Mouse (Mus musculus): ENCODE measurements around the gene Tmem132b. TPM values are rescaled to one million over a fixed set of nuclear protein-coding genes. Genes with fewer than 3 reads are reported as not detected.
A peak's percentile ranks its signal among the peaks of the same experiment; 100 is the strongest.

Gene Tmem132b
- polyA plus RNA-seq, 1 experiment from 2014 or later = 0.41 TPM

DNA sequence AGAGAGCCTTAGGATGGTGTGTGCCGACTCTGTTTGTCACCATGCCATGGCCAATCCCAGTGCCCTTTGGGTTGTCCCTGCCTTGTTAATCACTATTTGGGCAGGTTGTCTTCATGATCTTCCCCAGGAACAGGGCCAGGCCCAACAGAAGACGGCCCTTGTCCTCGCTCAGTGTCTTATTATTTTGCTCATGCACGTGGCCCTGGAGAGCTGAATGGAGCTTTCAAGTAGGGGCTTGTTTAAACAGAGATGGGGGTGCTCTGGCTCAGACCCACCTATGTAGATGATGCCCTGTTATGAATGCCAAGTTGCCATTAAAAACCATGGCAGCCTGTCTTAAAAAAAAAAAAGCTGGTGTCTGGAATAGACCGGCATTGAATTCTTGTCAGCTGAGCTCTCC is 126.5 kb downstream of the Tmem132b start:
- H3K27ac ChIP-seq = no peak overlapping the region
- 85% methylated on average over 5 of the region's 5 CpGs for WGBS

GRCm38 (mm10) chr5:125658959-125659749 is 127.6 kb downstream of the Tmem132b start:
- no peaks in the 10 kb centered on the region for H3K27me3 ChIP-seq (ENCODE audit: insufficient read depth, poor library complexity, severe bottlenecking)
- H3K4me3 ChIP-seq = no peak overlapping the region
- no peak overlapping the region for H3K27ac ChIP-seq
- H3K9me3 ChIP-seq = no peaks in the 10 kb centered on the region
- DNase-seq (ENCODE audit: low spot score) = peak; percentile 3
- H3K36me3 ChIP-seq = no peaks in the 10 kb centered on the region
- H3K4me1 ChIP-seq (replicated peaks) = peaks cover 16% of the 10 kb centered on the region
- WGBS = 26% methylated on average over 14 of the region's 14 CpGs

More for the DNA sequence above, 126.5 kb downstream of the Tmem132b start:
- H3K4me1 ChIP-seq (replicated peaks) = peaks cover 16% of the 10 kb centered on the region
- no peaks in the 10 kb centered on the region for H3K36me3 ChIP-seq
- H3K9me3 ChIP-seq = no peaks in the 10 kb centered on the region
- no peaks in the 10 kb centered on the region for H3K27me3 ChIP-seq (ENCODE audit: insufficient read depth, poor library complexity, severe bottlenecking)
- H3K4me3 ChIP-seq = no peak overlapping the region
- DNase-seq (ENCODE audit: low spot score) = no peak

DNA sequence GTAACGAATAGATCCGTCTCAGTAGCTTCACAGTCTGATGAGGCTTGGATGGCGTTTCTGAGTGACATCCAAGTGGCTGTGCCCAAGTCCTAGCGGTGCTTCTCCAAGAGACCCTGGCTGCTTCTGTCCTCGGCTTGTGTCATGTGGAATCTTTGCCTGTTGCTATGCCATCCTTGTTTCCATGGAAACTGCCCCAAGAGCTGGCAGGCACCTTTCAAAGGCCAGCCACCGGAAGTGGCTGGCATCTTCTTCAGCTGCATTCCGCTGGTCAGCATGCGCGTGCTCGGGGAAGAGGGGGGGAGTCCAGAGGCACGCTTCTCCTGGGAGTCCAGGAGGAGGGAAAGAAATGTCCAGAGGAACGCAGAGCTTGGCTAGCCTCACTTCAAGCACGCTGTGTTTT is 144.0 kb downstream of the Tmem132b start:
- DNase-seq (ENCODE audit: low spot score) = peak; percentile 42
- Histone ChIP-seq H3K4me1 (replicated peaks) (peaks cover 12% of the 10 kb centered on the region), H3K4me3 (no peak overlapping the region), H3K9me3 (no peaks in the 10 kb centered on the region), H3K27ac (no peak overlapping the region), H3K27me3 (ENCODE audit: insufficient read depth, poor library complexity, severe bottlenecking) (no peaks in the 10 kb centered on the region), H3K36me3 (no peaks in the 10 kb centered on the region)
- 28% methylated on average over 13 of the region's 13 CpGs for WGBS

DNA sequence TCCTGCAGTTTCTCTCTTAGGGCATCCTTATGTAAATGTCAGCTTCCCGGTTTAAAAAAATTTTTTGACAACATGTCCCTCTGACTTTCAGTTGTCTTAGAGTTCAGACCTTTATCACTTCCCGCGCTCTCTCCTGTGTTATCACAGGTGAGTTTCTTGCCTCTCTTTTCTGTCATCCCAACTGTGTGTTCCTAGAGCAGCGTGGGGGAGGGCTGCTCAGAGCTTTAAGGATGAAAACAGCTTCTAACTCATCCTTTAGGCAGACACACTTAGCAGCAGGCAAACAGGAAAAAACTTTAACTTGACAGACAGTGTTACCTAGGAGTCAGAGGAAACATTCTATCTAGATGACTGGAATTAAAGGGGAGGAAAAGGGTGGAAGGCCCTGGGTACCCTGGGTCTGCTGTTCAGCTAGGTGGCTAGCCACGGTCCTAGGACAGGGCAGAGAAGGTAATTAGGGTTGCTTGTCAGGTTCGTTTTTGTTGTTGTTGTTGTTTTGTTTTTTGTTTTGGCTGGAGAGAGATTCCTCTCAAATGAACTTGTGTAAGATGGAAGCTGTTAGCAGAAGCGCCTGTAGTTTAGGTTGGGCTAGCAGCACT is 144.6 kb downstream of the Tmem132b start:
- no peak for DNase-seq (ENCODE audit: low spot score)
- Histone ChIP-seq H3K9me3 (no peaks in the 10 kb centered on the region), H3K36me3 (no peaks in the 10 kb centered on the region), H3K4me3 (no peak overlapping the region), H3K27ac (no peak overlapping the region), H3K4me1 (replicated peaks) (peaks cover 12% of the 10 kb centered on the region), H3K27me3 (ENCODE audit: insufficient read depth, poor library complexity, severe bottlenecking) (no peaks in the 10 kb centered on the region)
- 65% methylated on average over 7 of the region's 7 CpGs for WGBS

DNA sequence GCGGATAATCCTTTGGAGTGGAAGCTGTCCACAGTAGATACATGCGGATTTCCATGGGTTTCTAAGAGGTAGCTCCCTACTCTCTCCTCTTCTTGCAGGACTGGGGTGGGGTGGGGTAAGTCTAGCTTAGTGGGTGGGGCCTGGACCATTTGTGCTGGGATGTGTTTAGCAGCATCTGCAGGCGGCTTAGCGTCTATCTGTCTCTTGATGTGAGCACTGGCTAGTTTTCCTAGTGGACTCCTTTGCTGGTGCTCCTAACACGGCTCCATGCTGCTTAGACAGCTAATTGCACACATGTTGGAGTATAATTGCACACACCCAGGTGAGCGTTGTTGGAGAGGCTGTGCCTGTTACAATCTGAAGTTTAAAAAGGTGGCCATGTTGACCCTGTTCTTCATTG is 149.3 kb downstream of the Tmem132b start:
- Histone ChIP-seq H3K4me1 (replicated peaks) (peaks cover 5% of the 10 kb centered on the region), H3K36me3 (no peaks in the 10 kb centered on the region), H3K27me3 (ENCODE audit: insufficient read depth, poor library complexity, severe bottlenecking) (no peaks in the 10 kb centered on the region), H3K27ac (no peak overlapping the region), H3K9me3 (no peaks in the 10 kb centered on the region), H3K4me3 (no peak overlapping the region)
- WGBS = 90% methylated on average over 6 of the region's 6 CpGs
- no peak for DNase-seq (ENCODE audit: low spot score)

- Histone ChIP-seq H3K27me3 (ENCODE audit: insufficient read depth, poor library complexity, severe bottlenecking) (no peaks in the 10 kb centered on the region), H3K4me3 (no peak overlapping the region), H3K4me1 (replicated peaks) (no peaks in the 10 kb centered on the region), H3K9me3 (no peaks in the 10 kb centered on the region), H3K27ac (no peak overlapping the region; the same call in 1 of the 2 replicates), H3K36me3 (no peaks in the 10 kb centered on the region)
- 84% methylated on average over 6 of the region's 6 CpGs for WGBS
- no peak for DNase-seq (ENCODE audit: low spot score)
Observed at GRCm38 (mm10) chr5:125683491-125683890, 151.9 kb downstream of the Tmem132b start.

GRCm38 (mm10) chr5:125685681-125686331 is 154.2 kb downstream of the Tmem132b start:
- Histone ChIP-seq H3K36me3 (no peaks in the 10 kb centered on the region), H3K4me1 (replicated peaks) (no peaks in the 10 kb centered on the region), H3K27ac (no peak overlapping the region), H3K27me3 (ENCODE audit: insufficient read depth, poor library complexity, severe bottlenecking) (no peaks in the 10 kb centered on the region), H3K9me3 (no peaks in the 10 kb centered on the region), H3K4me3 (no peak overlapping the region)
- no peak for DNase-seq (ENCODE audit: low spot score)
- WGBS = 59% methylated on average over 11 of the region's 11 CpGs

DNA sequence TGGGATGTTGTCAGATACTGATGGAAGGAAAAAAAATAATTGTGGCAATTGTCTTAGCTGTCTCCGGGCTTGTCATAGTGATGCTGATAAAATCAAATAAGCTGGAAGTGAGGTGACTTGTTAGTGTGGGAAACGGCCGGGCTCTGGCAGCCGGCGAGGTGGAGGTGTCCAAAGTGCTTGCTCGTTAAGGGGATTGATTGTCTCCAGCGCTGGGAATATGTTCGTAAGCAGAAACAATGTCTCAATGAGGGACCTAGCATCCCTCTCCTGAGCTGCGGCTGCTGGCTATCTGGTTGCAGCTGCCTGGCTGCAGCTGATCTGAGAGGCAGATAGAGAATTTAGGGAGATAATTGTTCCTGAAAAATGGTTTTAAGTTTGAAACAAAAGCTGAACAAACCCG is 161.0 kb downstream of the Tmem132b start:
- Histone ChIP-seq H3K27ac (no peak overlapping the region), H3K36me3 (no peaks in the 10 kb centered on the region), H3K27me3 (ENCODE audit: insufficient read depth, poor library complexity, severe bottlenecking) (no peaks in the 10 kb centered on the region), H3K9me3 (no peaks in the 10 kb centered on the region), H3K4me3 (no peak overlapping the region), H3K4me1 (replicated peaks) (peaks cover 3% of the 10 kb centered on the region; the same call in 1 of the 2 replicates)
- WGBS = 66% methylated on average over 10 of the region's 10 CpGs
- DNase-seq (ENCODE audit: low spot score) = no peak

- H3K27ac ChIP-seq = no peak overlapping the region
- no peak overlapping the region for H3K4me3 ChIP-seq
- H3K9me3 ChIP-seq = no peaks in the 10 kb centered on the region
- 79% methylated on average over 3 of the region's 3 CpGs for WGBS
- no peaks in the 10 kb centered on the region for H3K4me1 ChIP-seq (replicated peaks)
- DNase-seq (ENCODE audit: low spot score) = no peak
- no peaks in the 10 kb centered on the region for H3K27me3 ChIP-seq (ENCODE audit: insufficient read depth, poor library complexity, severe bottlenecking)
- H3K36me3 ChIP-seq = no peaks in the 10 kb centered on the region
Observed at GRCm38 (mm10) chr5:125699395-125699794, 167.8 kb downstream of the Tmem132b start.

DNA sequence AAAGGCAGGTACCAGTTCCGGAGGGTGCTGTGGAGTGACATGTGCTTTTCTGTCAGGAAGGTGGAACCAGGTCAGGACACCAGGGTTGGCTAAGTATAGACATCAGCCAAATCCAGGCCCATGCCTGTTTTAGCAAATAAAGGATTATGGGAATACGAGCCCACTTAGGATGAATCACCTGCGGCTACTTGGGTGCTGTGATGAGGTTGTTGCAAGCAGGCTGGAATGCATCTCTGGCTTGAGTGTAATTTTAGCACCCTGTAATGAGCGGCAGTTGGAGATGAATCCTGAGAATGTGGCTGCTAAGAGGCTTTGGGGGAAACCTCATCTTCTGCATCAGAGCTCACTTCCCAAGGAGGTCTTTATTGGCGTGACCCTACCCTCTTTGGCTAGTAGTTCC is 168.7 kb downstream of the Tmem132b start:
- 94% methylated on average over 5 of the region's 5 CpGs for WGBS
- Histone ChIP-seq H3K27me3 (ENCODE audit: insufficient read depth, poor library complexity, severe bottlenecking) (no peaks in the 10 kb centered on the region), H3K36me3 (no peaks in the 10 kb centered on the region), H3K27ac (no peak overlapping the region), H3K4me3 (no peak overlapping the region), H3K9me3 (no peaks in the 10 kb centered on the region), H3K4me1 (replicated peaks) (no peaks in the 10 kb centered on the region)
- no peak for DNase-seq (ENCODE audit: low spot score)

GRCm38 (mm10) chr5:125705379-125705778 is 173.8 kb downstream of the Tmem132b start:
- Histone ChIP-seq H3K27me3 (ENCODE audit: insufficient read depth, poor library complexity, severe bottlenecking) (no peaks in the 10 kb centered on the region), H3K4me1 (replicated peaks) (no peaks in the 10 kb centered on the region), H3K27ac (no peak overlapping the region), H3K9me3 (no peaks in the 10 kb centered on the region), H3K4me3 (no peak overlapping the region), H3K36me3 (no peaks in the 10 kb centered on the region)
- WGBS = 71% methylated on average over 8 of the region's 8 CpGs
- DNase-seq (ENCODE audit: low spot score) = no peak

GRCm38 (mm10) chr5:125709160-125709559 is 177.6 kb downstream of the Tmem132b start:
- 5% methylated on average over 3 of the region's 3 CpGs for WGBS
- DNase-seq (ENCODE audit: low spot score) = peak; percentile 63
- Histone ChIP-seq H3K27ac (no peak overlapping the region), H3K36me3 (no peaks in the 10 kb centered on the region), H3K27me3 (ENCODE audit: insufficient read depth, poor library complexity, severe bottlenecking) (no peaks in the 10 kb centered on the region), H3K9me3 (no peaks in the 10 kb centered on the region), H3K4me3 (no peak overlapping the region), H3K4me1 (replicated peaks) (no peaks in the 10 kb centered on the region)

DNA sequence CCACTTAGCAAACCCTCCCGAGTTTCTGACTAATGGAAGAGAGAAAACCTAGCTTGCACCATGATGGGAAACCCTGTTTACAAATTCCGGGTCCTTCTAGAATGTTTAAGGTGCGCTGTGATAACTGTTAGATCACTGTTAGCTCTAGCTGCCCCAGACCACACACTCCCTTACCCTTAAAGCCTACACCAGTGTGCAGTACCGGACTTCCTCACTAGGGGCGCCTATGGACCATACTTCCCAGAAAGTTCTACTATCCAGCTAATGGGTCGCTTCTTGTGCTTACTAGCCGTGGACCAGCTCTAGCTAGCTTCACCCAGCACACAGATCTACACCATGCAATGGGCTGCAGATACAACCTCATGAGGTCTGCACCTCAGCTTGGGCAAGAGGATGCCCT is 195.2 kb downstream of the Tmem132b start:
- Histone ChIP-seq H3K27me3 (ENCODE audit: insufficient read depth, poor library complexity, severe bottlenecking) (no peaks in the 10 kb centered on the region), H3K27ac (no peak overlapping the region), H3K4me1 (replicated peaks) (no peaks in the 10 kb centered on the region), H3K4me3 (no peak overlapping the region), H3K36me3 (no peaks in the 10 kb centered on the region), H3K9me3 (peaks cover 11% of the 10 kb centered on the region; the same call in 1 of the 2 replicates)
- DNase-seq (ENCODE audit: low spot score) = no peak
- WGBS = 89% methylated on average over 7 of the region's 7 CpGs
